Mouse (Mus musculus): ENCODE measurements around the gene Vmn2r11.
"Not testable (repeated sequence)": the region's sequence is repeated elsewhere in the genome, so short reads cannot be mapped to it uniquely, and the experiment has no call there.

The Vmn2r11 gene

DNA sequence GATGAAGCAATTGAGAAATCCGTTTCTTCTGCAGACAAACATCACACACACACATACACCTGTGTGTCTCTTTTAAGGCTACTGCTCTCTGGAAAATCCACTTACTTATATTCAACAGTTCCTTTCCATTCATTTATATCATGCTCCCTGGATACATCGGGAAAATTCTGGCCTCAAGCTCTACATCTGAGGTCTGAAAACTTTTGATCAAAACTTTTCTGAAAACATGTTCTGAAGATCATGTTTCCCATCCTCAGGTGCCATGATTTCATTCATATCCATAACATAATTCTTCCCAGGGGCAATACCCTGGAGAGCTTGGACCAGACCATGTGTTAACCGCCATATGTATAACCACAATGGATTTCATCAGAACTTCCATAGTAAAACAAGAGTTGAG is at the start of gene Vmn2r11:
Gene Vmn2r11, minus strand, starts transcription at position 101 of the 400 bp plus-strand sequence.
- DNase-seq (ENCODE audit: low spot score), result not testable (repeated sequence)

- not testable (repeated sequence) for DNase-seq (ENCODE audit: low spot score)
These were observed 38.5 kb upstream of the Vmn2r11 start, which contains the start of gene Vmn2r12 for GRCm38 (mm10) chr5:109097850-109098249. Gene Vmn2r12, minus strand, starts transcription at chr5:109097950.

DNA sequence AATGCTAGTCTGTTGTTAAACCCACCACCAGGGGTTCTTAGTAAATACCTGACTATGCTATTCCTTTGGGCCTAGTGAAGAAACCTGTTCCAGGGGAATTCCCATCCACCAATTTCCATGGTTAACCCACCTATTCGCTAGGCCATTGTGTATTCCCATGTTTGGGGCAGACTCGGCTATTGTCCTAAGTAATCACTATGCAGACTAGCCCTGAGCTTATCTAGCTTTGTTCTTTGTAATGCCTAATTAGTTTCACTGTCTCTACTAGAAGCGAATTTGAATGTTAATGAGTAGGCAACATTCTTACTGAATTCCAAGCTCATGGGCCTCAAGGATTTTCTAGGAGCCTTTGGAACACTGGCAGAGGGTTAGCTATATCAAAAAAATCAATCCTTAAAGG is 37.1 kb upstream of the Vmn2r11 start:
- not testable (repeated sequence) for DNase-seq (ENCODE audit: low spot score)

GRCm38 (mm10) chr5:109072016-109072415 is 12.6 kb upstream of the Vmn2r11 start:
- DNase-seq (ENCODE audit: low spot score), result not testable (repeated sequence)

DNA sequence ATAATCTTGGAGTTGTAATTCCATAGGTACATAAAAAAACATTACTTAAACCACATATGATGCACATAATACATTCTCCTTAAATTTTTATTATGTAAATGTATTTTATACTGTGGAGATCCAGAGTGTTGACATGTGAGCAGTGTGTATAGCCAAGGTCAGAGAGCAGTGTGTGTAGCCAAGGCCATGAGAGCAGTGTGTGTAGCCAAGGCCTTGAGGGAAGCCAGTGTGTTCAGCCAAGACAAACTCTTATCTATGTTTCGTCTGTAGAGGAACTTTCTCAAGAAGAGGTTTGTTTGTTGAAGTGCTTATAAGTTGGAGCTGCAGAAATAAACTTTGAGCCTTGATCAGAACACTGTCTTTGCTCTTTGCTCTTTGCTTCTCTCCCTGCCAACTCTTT is 4.1 kb downstream of the Vmn2r11 start:
- no peak for DNase-seq (ENCODE audit: low spot score)

DNA sequence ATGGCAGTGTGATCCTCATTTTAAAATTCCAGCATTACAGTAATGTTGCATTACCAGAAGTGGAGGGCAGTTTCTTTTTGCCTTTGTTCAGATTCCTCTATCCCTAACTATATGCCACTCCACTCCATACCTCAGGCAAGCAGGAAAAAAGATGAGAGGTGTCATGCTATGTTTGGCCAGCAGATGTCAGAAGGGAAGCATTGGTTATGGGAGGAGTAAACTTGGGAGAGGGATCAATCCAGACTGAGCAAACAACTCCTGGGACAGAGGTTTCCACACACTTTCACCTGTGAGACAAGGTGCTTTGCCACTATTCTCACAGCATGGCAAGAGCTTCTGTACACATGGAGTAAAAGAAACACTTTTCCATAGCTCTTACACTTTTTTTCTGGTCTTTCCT is 26.8 kb downstream of the Vmn2r11 start:
- DNase-seq (ENCODE audit: low spot score), result no peak

- DNase-seq (ENCODE audit: low spot score), result not testable (repeated sequence)
These were observed 52.9 kb downstream of the Vmn2r11 start, which contains the start of gene Vmn2r10 for GRCm38 (mm10) chr5:109006427-109006826. Gene Vmn2r10, minus strand, starts transcription at chr5:109006527.

Measured in layer of hippocampus, adult 11-12 months (tissue).